Mouse (Mus musculus) embryonic facial prominence, embryonic 13.5 days (tissue): ENCODE measurements at regions not wholly inside any gene's neighbourhood (a gene's known extent, or its start where the extent isn't known, plus 50 kb on each side); places are given as distances from the start of the nearest gene placed in this dataset.

Experiments used
- ATAC-seq: fragments of 200-750 bp; cut with Nextera tagmentation; 2 replicates; pipeline ENCODE4 v1.8.0; 2017; ENCODE audit warnings: low read depth; ENCODE audit not compliant: insufficient number of reproducible peaks, insufficient read depth, low FRiP score, low TSS enrichment
- H3K27ac ChIP-seq: fragments of 300-500 bp; sonication (generic); 2 replicates; pipeline ENCODE4 v1.5.1; 2015; ENCODE audit warnings: moderate library complexity, mild to moderate bottlenecking, inconsistent platforms
- H3K27me3 ChIP-seq: fragments of 300-500 bp; sonication (generic); 2 replicates; pipeline ENCODE4 v1.6.1; 2015; ENCODE audit warnings: mild to moderate bottlenecking, inconsistent platforms
- H3K36me3 ChIP-seq: fragments of 300-500 bp; sonication (generic); 2 replicates; pipeline ENCODE4 v1.6.1; 2015; ENCODE audit warnings: mild to moderate bottlenecking, inconsistent platforms
- H3K4me1 ChIP-seq: fragments of 300-500 bp; sonication (generic); 2 replicates; pipeline ENCODE4 v1.6.1; 2015; ENCODE audit warnings: inconsistent platforms
- H3K4me2 ChIP-seq: fragments of 300-500 bp; sonication (generic); 2 replicates; pipeline ENCODE4 v1.6.1; 2015; ENCODE audit warnings: moderate library complexity, mild to moderate bottlenecking, inconsistent platforms
- H3K4me3 ChIP-seq: fragments of 300-500 bp; sonication (generic); 2 replicates; pipeline ENCODE4 v1.5.1; 2015; ENCODE audit warnings: mild to moderate bottlenecking, inconsistent platforms
- H3K9ac ChIP-seq: fragments of 300-500 bp; sonication (generic); 2 replicates; pipeline ENCODE4 v1.6.1; 2015; ENCODE audit warnings: mild to moderate bottlenecking, inconsistent platforms
- H3K9me3 ChIP-seq: fragments of 300-500 bp; sonication (generic); 2 replicates; pipeline ENCODE4 v1.6.1; 2016; ENCODE audit warnings: inconsistent platforms
- WGBS: fragments of 180-500 bp; shearing (Covaris S2); methylation state at CpG from one replicate; pipeline ENCODE4 v1.1.7; 2015; ENCODE audit warnings: mixed read lengths; 5-methylcytosine and 5-hydroxymethylcytosine counted together

DNA sequence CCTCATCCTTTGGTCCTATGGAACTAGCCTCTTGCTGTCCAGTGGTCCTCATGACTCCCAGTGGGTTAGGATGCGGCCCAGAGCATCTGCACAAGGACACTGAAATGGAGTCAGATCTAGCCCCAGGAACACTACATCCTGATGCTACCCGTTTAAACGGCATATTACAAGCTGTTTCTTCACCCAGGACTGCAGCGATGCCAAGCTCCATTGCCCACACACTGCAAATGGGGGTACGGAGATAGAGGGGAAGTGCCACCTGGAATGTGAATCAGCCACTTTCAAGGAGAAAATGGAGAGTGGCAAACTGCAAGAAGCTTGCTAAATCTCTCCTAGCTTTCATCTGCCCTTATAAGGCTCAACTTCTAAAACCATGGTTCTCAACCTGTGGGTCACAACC lies 148.0 kb upstream of the Il12b start:
- no peak for ATAC-seq
- Histone ChIP-seq H3K27me3 (no peaks in the 10 kb centered on the region), H3K4me1 (peaks cover 3% of the 10 kb centered on the region; the same call in 1 of the 2 replicates), H3K27ac (no peak overlapping the region), H3K4me2 (no peak overlapping the region), H3K9ac (no peak overlapping the region), H3K4me3 (no peak overlapping the region), H3K36me3 (no peaks in the 10 kb centered on the region), H3K9me3 (no peaks in the 10 kb centered on the region)
- WGBS = 89% methylated on average over 5 of the region's 5 CpGs

DNA sequence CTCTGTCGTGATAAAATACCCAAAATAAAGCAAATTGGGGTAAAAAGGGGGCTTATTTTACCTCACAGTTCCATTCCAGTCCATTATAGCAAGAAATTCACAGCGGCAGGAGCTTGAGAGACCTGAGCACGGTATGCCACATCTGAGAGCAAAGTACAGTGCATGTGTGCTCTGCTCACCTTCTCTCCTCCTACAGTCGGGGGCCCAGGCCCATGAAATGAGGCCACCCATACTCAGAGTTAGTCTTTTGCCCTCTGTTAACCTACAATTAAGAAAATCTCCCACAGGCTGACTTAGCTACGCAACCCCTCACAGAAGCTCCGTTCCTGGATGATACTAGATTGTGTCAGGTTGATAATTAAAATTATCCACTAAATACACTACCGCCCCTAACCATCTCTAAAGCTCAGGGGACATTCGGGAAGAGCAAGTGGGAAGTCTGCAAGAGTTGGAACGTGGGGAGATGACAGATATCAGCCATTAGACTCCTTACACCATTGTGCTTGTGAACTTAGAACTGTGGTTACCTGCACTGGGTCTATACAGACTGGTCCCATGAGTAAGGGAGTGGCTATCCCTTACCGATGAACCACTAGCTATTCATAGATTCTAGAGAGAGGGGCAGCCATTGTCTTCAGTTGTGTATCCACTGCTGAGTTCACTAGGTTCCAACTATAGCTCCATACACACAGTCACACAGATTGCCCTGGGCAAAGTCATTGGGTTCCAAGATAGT lies 139.3 kb upstream of the Il12b start:
- H3K9ac ChIP-seq = no peak overlapping the region
- no peaks in the 10 kb centered on the region for H3K4me1 ChIP-seq
- no peak overlapping the region for H3K4me3 ChIP-seq
- WGBS = 80% methylated on average over 10 of the region's 10 CpGs
- H3K36me3 ChIP-seq = no peaks in the 10 kb centered on the region
- ATAC-seq = no peak; the same call in 1 of the 2 replicates
- no peak overlapping the region for H3K4me2 ChIP-seq
- no peaks in the 10 kb centered on the region for H3K27me3 ChIP-seq
- no peaks in the 10 kb centered on the region for H3K9me3 ChIP-seq
- H3K27ac ChIP-seq = no peak overlapping the region

DNA sequence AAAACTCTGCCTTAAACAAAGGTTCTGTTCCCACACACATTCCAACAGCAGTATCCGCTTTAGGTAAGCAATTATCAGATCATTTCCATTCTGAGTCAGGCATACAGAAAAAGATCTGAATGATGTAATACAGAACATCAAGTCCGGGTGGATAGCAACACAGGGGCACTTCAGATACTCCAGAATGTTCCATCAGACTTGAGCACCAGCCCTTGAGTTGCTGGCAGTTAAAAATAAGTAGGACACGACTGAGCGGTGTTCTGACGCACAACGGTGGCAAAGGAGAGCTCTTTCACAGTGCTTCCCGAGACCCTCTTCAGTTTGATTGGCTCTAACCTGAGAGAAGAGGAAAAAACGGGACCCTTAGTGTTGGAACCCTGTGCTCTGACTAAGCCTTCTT lies 138.2 kb upstream of the Il12b start:
- Histone ChIP-seq H3K4me1 (no peaks in the 10 kb centered on the region), H3K9me3 (no peaks in the 10 kb centered on the region), H3K36me3 (no peaks in the 10 kb centered on the region), H3K9ac (no peak overlapping the region), H3K27me3 (no peaks in the 10 kb centered on the region), H3K4me2 (no peak overlapping the region), H3K27ac (no peak overlapping the region), H3K4me3 (no peak overlapping the region)
- WGBS = 78% methylated on average over 8 of the region's 8 CpGs
- no peak for ATAC-seq

DNA sequence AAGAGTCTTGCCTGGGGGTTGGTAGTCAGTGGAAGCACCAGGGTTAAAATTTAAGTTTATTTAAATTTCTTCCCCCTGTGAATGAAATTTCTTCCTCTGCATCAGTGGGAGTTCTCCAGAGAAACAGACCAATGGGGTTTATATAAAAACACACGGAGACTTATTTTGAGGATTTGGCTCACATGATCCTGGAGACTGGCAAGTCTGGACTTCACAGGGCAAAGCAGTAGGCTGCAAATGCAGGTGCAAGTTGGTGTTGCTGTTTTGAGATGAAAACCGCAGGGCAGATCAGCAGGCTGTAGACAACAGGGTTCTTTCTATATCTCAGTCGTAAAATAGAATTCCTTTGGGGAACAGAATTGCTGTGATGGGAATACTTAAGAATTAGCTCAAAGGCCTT lies 137.3 kb upstream of the Il12b start:
- 77% methylated on average over 3 of the region's 3 CpGs for WGBS
- H3K4me1 ChIP-seq = no peaks in the 10 kb centered on the region
- no peak overlapping the region for H3K4me2 ChIP-seq
- no peak overlapping the region for H3K9ac ChIP-seq
- H3K27me3 ChIP-seq = no peaks in the 10 kb centered on the region
- H3K9me3 ChIP-seq = no peaks in the 10 kb centered on the region
- ATAC-seq = no peak
- H3K4me3 ChIP-seq = no peak overlapping the region
- no peak overlapping the region for H3K27ac ChIP-seq
- no peaks in the 10 kb centered on the region for H3K36me3 ChIP-seq

DNA sequence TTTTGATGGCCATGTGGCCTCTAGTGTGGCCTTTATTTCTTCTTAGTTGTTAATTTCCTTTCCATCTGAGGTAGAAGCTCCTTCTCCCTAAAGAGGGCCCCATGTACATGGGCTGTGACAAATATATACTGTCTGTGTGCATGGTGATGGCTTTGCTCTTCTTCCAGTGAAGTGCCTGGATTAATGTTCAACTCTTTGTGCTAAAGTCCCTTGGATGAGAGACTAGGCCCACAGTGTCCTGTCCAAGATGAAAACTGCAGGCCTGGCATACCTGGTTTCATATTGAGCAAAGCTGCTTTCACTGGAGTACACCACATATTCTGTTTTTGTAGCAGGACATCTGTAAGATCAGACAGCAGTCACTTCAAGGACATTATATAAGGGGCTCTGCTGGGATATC lies 127.6 kb upstream of the Il12b start:
- no peaks in the 10 kb centered on the region for H3K36me3 ChIP-seq
- no peak overlapping the region for H3K27ac ChIP-seq
- H3K4me2 ChIP-seq = no peak overlapping the region
- H3K9me3 ChIP-seq = no peaks in the 10 kb centered on the region
- H3K9ac ChIP-seq = no peak overlapping the region
- H3K27me3 ChIP-seq = no peaks in the 10 kb centered on the region; the same call in 1 of the 2 replicates
- no peak overlapping the region for H3K4me3 ChIP-seq
- H3K4me1 ChIP-seq = no peaks in the 10 kb centered on the region
- ATAC-seq = no peak

DNA sequence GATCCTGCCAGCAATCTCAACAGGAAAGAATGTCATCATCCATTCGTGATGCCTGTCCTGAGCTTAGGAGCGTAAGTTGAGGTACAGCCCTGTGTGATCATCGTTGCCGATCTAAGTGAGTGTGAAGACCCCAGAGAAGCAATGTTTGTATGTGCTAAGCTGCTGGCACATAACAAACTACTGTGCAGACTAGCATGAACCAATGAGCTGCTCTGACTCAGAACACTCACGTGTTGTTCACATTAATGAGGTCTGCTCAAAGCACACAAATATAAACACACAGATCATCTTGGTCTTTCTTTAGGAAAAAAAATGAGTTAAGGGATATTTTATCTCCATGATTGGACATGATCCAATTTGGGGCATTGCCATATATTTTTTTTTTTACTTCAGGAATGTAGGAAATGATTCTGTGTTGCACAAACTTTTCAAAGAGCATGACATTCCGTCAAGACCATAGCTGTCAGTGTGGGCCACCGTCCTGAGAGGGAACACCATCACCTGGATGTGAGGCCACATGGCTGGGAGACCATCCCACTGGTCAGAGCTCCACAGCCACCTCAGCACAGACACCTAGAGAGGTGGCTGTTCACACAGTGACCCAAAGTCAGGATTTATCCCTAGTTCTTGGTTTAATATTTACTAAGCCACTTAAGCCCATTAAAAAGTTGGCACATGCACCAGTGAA lies 121.2 kb upstream of the Il12b start:
- ATAC-seq = no peak
- Histone ChIP-seq H3K4me3 (no peak overlapping the region), H3K4me1 (no peaks in the 10 kb centered on the region), H3K27ac (no peak overlapping the region), H3K9ac (no peak overlapping the region), H3K36me3 (no peaks in the 10 kb centered on the region), H3K4me2 (no peak overlapping the region), H3K9me3 (no peaks in the 10 kb centered on the region), H3K27me3 (no peaks in the 10 kb centered on the region; the same call in 1 of the 2 replicates)
- WGBS = 72% methylated on average over 7 of the region's 7 CpGs

DNA sequence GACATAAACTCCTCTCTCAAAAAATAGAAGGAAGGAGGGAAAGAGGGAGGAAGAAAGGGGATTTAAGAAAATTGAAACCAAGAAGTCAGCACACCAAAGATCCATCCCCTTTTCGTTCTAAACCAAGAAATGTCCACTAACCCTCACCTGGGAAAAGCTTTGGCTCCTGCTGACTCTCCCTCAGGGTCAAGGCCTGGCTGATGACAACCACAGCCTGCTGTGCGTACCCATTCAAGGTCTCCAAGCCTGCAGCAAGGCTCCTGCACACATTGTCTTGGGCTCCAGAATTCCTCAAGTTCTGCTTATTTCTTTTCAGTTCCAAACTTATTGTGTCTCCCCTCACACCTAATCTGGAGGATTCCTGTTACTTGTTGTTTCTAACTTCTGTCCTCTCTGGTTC lies 113.9 kb upstream of the Il12b start:
- Histone ChIP-seq H3K4me1 (no peaks in the 10 kb centered on the region), H3K27me3 (no peaks in the 10 kb centered on the region), H3K4me3 (no peak overlapping the region), H3K4me2 (no peak overlapping the region), H3K9me3 (no peaks in the 10 kb centered on the region), H3K27ac (no peak overlapping the region), H3K9ac (no peak overlapping the region), H3K36me3 (no peaks in the 10 kb centered on the region)
- 77% methylated on average over 2 of the region's 2 CpGs for WGBS
- no peak for ATAC-seq

DNA sequence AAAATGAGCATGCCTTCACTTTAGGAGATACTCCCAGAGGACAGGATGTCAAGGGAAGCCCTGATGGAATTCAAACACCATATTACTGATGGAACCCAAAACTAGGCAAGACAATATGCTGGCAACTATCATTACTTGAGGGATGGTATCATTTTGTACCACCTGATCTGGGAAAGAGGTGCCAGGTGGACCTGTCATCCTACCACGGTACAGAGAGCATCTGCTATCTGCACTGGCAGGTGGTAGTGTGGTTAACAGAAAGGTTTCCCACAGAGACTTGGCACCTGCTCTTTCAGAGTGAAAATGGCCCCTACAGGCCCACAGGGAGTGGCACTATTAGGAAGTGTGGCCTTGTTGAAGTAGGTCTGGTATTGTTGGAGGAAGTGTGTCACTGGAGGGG lies 111.0 kb upstream of the Il12b start:
- no peaks in the 10 kb centered on the region for H3K27me3 ChIP-seq
- H3K4me3 ChIP-seq = no peak overlapping the region
- no peaks in the 10 kb centered on the region for H3K9me3 ChIP-seq
- no peaks in the 10 kb centered on the region for H3K4me1 ChIP-seq
- ATAC-seq = no peak
- H3K4me2 ChIP-seq = no peak overlapping the region
- no peak overlapping the region for H3K9ac ChIP-seq
- H3K27ac ChIP-seq = no peak overlapping the region
- no peaks in the 10 kb centered on the region for H3K36me3 ChIP-seq
- 81% methylated on average over 1 of the region's 1 CpGs for WGBS

DNA sequence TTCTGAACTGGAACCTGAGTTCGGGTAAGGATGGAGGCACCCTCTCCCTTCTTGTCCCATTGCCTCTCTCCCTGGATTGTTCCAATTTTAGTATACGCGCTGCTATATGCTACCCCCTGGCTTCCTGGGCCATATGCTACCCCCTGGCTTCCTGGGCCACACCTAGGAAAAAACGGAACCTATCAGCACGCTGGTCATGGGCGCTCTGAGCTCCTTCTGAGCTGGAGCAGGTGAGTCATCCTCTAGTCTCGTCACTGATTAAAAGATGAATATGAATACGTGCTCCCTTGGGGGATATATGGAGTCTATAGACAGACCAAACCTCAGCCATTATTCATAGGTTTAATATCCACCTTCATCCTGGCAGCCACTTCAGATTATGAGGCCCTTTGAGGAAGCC lies 96.1 kb upstream of the Il12b start:
- H3K27me3 ChIP-seq = no peaks in the 10 kb centered on the region
- no peak overlapping the region for H3K27ac ChIP-seq
- peaks cover 6% of the 10 kb centered on the region for H3K4me1 ChIP-seq
- no peaks in the 10 kb centered on the region for H3K9me3 ChIP-seq
- H3K9ac ChIP-seq = no peak overlapping the region
- no peak overlapping the region for H3K4me2 ChIP-seq
- no peak for ATAC-seq
- 87% methylated on average over 8 of the region's 8 CpGs for WGBS
- H3K4me3 ChIP-seq = no peak overlapping the region
- no peaks in the 10 kb centered on the region for H3K36me3 ChIP-seq

DNA sequence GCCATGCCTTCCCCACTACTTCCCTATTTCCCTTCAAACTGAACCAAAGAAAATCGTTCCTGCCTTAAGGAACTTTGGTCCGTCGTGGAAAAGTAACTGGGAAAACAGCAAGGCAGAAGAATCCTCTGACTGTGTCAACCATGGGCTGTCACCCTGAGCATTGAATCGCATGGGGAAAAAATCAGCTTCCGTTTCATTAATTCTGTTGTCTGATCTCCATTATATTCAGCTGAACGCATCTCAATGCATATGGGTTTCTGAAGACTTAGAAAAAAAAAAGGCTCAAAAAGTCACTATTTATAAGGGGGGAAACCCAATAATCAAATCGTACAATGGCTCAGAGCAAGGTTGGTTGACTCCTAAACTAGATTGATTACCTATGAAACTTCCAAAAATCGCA lies 83.8 kb upstream of the Il12b start:
- no peaks in the 10 kb centered on the region for H3K9me3 ChIP-seq
- 73% methylated on average over 8 of the region's 8 CpGs for WGBS

DNA sequence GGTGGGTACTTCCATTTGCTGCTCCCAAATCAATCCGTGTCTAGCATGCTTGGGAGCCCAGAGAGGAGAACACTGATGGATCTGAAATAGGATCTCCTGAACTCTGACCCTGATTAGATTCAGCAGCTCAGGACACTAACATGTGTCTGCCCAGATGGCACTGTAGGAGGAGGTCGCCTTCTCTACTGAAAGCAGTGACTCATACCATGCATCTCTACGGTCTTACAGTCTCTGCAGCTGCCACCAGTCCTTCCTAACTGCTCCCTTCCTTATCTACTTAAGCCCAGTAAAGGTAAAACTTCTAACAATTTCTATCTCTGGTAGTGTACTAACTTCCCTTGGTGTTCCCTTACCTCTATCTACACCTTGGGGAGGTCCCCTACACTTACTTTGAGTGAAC lies 80.7 kb upstream of the Il12b start:
- Histone ChIP-seq H3K36me3 (no peaks in the 10 kb centered on the region), H3K9me3 (no peaks in the 10 kb centered on the region), H3K27me3 (no peaks in the 10 kb centered on the region), H3K27ac (no peak overlapping the region), H3K9ac (no peak overlapping the region), H3K4me2 (no peak overlapping the region), H3K4me3 (no peak overlapping the region), H3K4me1 (no peaks in the 10 kb centered on the region)
- 75% methylated on average over 3 of the region's 3 CpGs for WGBS
- ATAC-seq = no peak

More for the DNA sequence above, 83.8 kb upstream of the Il12b start:
- no peaks in the 10 kb centered on the region for H3K36me3 ChIP-seq
- ATAC-seq = no peak
- H3K27ac ChIP-seq = no peak overlapping the region
- no peaks in the 10 kb centered on the region for H3K4me1 ChIP-seq
- no peaks in the 10 kb centered on the region for H3K27me3 ChIP-seq
- H3K9ac ChIP-seq = no peak overlapping the region
- no peak overlapping the region for H3K4me3 ChIP-seq
- H3K4me2 ChIP-seq = no peak overlapping the region

DNA sequence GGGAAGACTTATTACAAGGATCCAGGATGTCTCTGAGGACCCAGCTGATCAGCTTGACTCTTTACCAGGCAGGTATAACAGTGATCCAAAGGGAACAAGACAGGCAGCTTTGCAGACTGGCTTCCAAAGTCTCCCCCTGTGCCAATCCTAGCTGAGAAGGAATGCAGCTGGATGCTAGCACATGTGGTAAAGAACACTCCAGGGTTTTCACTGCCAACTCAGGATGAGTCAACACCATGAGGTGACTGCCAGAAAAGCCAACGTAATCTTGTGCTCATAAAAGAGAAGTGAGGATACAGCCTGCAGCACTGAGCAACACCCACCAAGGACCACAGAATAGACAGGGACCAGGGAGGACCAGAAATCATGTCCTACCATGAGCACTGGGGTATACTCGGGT lies 76.5 kb upstream of the Il12b start:
- Histone ChIP-seq H3K4me3 (no peak overlapping the region), H3K4me2 (no peak overlapping the region), H3K36me3 (no peaks in the 10 kb centered on the region), H3K4me1 (no peaks in the 10 kb centered on the region), H3K27me3 (no peaks in the 10 kb centered on the region), H3K9ac (no peak overlapping the region), H3K9me3 (no peaks in the 10 kb centered on the region), H3K27ac (no peak overlapping the region)
- no peak for ATAC-seq
- WGBS = 78% methylated on average over 2 of the region's 2 CpGs
